Mouse (Mus musculus): ENCODE measurements at regions not wholly inside any gene's neighbourhood (a gene's known extent, or its start where the extent isn't known, plus 50 kb on each side); places are given as distances from the start of the nearest gene placed in this dataset.

DNA sequence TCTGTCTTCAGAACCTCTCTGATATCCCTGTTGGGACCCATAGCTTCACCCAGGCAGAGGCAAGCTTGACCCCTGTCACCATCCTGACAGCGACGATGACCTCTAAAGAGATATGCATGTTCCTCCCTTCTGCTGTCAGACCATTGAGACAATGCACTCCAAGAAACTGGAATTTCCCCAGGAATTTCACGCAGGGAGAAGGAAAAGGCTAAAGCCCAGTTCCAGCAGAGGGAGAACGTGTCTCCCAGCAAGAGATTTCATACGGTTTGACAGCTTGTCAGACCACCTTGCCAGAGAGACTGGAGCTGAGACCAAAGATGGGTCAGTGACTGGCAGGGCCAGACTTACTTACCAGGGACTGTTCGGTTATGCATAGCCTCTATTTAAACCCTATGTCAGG lies 167.9 kb downstream of the Rplp1 start:
- H3K9ac ChIP-seq (ENCODE audit: low read length), result no peak overlapping the region
- H3K36me3 ChIP-seq (ENCODE audit: control insufficient read depth, insufficient read depth, low read length), result no peaks in the 10 kb centered on the region
- H3K4me3 ChIP-seq (ENCODE audit: low read depth, low read length), result no peak overlapping the region
- H3K9me3 ChIP-seq (replicated peaks; ENCODE audit: control insufficient read depth, low read length), result no peaks in the 10 kb centered on the region
- H3K4me1 ChIP-seq (ENCODE audit: control insufficient read depth, insufficient read depth, low read length), result peaks cover 6% of the 10 kb centered on the region; the same call in 1 of the 2 replicates
- no peak overlapping the region for H3K27ac ChIP-seq (ENCODE audit: low read depth, low read length)
- no peak for DNase-seq (ENCODE audit: low spot score)
- no peak overlapping the region for H3K4me2 ChIP-seq (ENCODE audit: low read length)
- ATAC-seq, result no peak
- no peaks in the 10 kb centered on the region for H3K27me3 ChIP-seq (replicated peaks; ENCODE audit: control insufficient read depth, insufficient read depth, low read length)
- 74% methylated on average over 6 of the region's 6 CpGs for WGBS

- DNase-seq (ENCODE audit: low spot score) (peak; percentile 74), ATAC-seq (peak; percentile 78; the same call in 1 of the 2 replicates)
- no peak overlapping the region for H3K4me3 ChIP-seq (ENCODE audit: low read depth, low read length)
- no peaks in the 10 kb centered on the region for H3K9me3 ChIP-seq (replicated peaks; ENCODE audit: control insufficient read depth, low read length)
- WGBS, result 34% methylated on average over 7 of the region's 7 CpGs
- no peak overlapping the region for H3K9ac ChIP-seq (ENCODE audit: low read length)
- H3K4me2 ChIP-seq (ENCODE audit: low read length), result no peak overlapping the region
- H3K27ac ChIP-seq (ENCODE audit: low read depth, low read length), result no peak overlapping the region
- H3K27me3 ChIP-seq (replicated peaks; ENCODE audit: control insufficient read depth, insufficient read depth, low read length), result no peaks in the 10 kb centered on the region
- peaks cover 6% of the 10 kb centered on the region; the same call in 1 of the 2 replicates for H3K4me1 ChIP-seq (ENCODE audit: control insufficient read depth, insufficient read depth, low read length)
- H3K36me3 ChIP-seq (ENCODE audit: control insufficient read depth, insufficient read depth, low read length), result no peaks in the 10 kb centered on the region
Measured at GRCm38 (mm10) chr9:61745301-61745801, 169.0 kb downstream of the Rplp1 start.

GRCm38 (mm10) chr9:61733540-61733939 lies 180.8 kb downstream of the Rplp1 start:
- no peak for ATAC-seq
- Histone ChIP-seq H3K9ac (ENCODE audit: low read length) (no peak overlapping the region), H3K4me3 (ENCODE audit: low read depth, low read length) (no peak overlapping the region), H3K9me3 (replicated peaks; ENCODE audit: control insufficient read depth, low read length) (no peaks in the 10 kb centered on the region), H3K4me2 (ENCODE audit: low read length) (no peak overlapping the region), H3K27me3 (replicated peaks; ENCODE audit: control insufficient read depth, insufficient read depth, low read length) (no peaks in the 10 kb centered on the region), H3K36me3 (ENCODE audit: control insufficient read depth, insufficient read depth, low read length) (no peaks in the 10 kb centered on the region), H3K4me1 (ENCODE audit: control insufficient read depth, insufficient read depth, low read length) (no peaks in the 10 kb centered on the region), H3K27ac (ENCODE audit: low read depth, low read length) (no peak overlapping the region)
- 84% methylated on average over 2 of the region's 2 CpGs for WGBS
- DNase-seq (ENCODE audit: low spot score), result no peak

DNA sequence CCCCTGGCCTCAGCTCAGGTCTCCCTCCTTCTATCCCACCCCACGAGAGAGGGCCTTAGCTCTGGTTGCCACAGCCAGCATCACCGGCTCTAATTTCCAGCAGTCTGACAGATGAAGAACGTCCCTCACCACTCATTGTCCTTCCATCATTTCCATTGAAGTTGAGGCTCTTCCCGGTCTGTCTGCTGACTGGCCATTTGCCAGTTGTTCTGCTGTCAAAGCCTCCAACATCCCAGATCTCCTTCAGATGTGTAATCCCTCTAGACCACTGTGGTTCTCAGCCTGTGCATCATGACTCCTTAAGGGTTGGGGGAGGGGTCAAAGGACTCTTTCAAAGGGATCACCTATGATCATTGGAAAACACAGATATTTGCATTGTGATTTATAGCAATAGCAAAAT lies 181.6 kb downstream of the Rplp1 start:
- WGBS, result 70% methylated on average over 4 of the region's 4 CpGs
- Histone ChIP-seq H3K9me3 (replicated peaks; ENCODE audit: control insufficient read depth, low read length) (no peaks in the 10 kb centered on the region), H3K27ac (ENCODE audit: low read depth, low read length) (no peak overlapping the region), H3K36me3 (ENCODE audit: control insufficient read depth, insufficient read depth, low read length) (no peaks in the 10 kb centered on the region), H3K4me3 (ENCODE audit: low read depth, low read length) (no peak overlapping the region), H3K4me1 (ENCODE audit: control insufficient read depth, insufficient read depth, low read length) (no peaks in the 10 kb centered on the region; the same call in 1 of the 2 replicates), H3K9ac (ENCODE audit: low read length) (no peak overlapping the region), H3K4me2 (ENCODE audit: low read length) (no peak overlapping the region), H3K27me3 (replicated peaks; ENCODE audit: control insufficient read depth, insufficient read depth, low read length) (no peaks in the 10 kb centered on the region)
- no peak for DNase-seq (ENCODE audit: low spot score)
- ATAC-seq, result no peak

GRCm38 (mm10) chr9:61728115-61728514 lies 186.2 kb downstream of the Rplp1 start:
- DNase-seq (ENCODE audit: low spot score), result no peak
- H3K27me3 ChIP-seq (replicated peaks; ENCODE audit: control insufficient read depth, insufficient read depth, low read length), result no peaks in the 10 kb centered on the region
- H3K9me3 ChIP-seq (replicated peaks; ENCODE audit: control insufficient read depth, low read length), result no peaks in the 10 kb centered on the region
- WGBS, result 90% methylated on average over 4 of the region's 4 CpGs
- H3K27ac ChIP-seq (ENCODE audit: low read depth, low read length), result no peak overlapping the region
- H3K4me2 ChIP-seq (ENCODE audit: low read length), result no peak overlapping the region
- ATAC-seq, result no peak
- peaks cover 2% of the 10 kb centered on the region; the same call in 1 of the 2 replicates for H3K4me1 ChIP-seq (ENCODE audit: control insufficient read depth, insufficient read depth, low read length)
- H3K4me3 ChIP-seq (ENCODE audit: low read depth, low read length), result no peak overlapping the region
- no peaks in the 10 kb centered on the region for H3K36me3 ChIP-seq (ENCODE audit: control insufficient read depth, insufficient read depth, low read length)
- no peak overlapping the region for H3K9ac ChIP-seq (ENCODE audit: low read length)

DNA sequence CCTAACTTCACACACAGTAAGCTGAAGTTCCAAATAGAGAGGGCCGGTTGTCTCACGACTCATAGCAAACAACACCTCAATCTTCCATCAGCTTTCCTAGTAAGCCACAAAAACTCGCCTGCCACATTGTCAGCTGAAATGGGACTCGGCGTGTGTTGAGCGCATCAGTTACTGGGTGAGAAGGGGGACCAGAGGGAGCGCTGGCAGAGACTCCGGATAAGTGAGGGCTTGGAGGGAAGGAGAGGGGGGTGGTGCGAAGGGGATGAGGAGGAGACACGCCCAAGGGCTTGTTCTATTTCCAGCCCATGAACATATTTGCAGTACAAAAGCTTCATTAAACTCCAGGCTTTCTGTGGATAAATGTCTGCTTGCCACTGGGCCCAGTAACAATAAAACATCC lies 186.7 kb downstream of the Rplp1 start:
- Histone ChIP-seq H3K27me3 (replicated peaks; ENCODE audit: control insufficient read depth, insufficient read depth, low read length) (no peaks in the 10 kb centered on the region), H3K9ac (ENCODE audit: low read length) (no peak overlapping the region), H3K9me3 (replicated peaks; ENCODE audit: control insufficient read depth, low read length) (no peaks in the 10 kb centered on the region), H3K4me3 (ENCODE audit: low read depth, low read length) (no peak overlapping the region), H3K27ac (ENCODE audit: low read depth, low read length) (no peak overlapping the region), H3K4me2 (ENCODE audit: low read length) (no peak overlapping the region), H3K4me1 (ENCODE audit: control insufficient read depth, insufficient read depth, low read length) (peaks cover 2% of the 10 kb centered on the region; the same call in 1 of the 2 replicates), H3K36me3 (ENCODE audit: control insufficient read depth, insufficient read depth, low read length) (no peaks in the 10 kb centered on the region)
- ATAC-seq (no peak), DNase-seq (ENCODE audit: low spot score) (no peak)
- 52% methylated on average over 10 of the region's 10 CpGs for WGBS

GRCm38 (mm10) chr9:61724070-61724469 lies 190.3 kb downstream of the Rplp1 start:
- Histone ChIP-seq H3K4me1 (ENCODE audit: control insufficient read depth, insufficient read depth, low read length) (peaks cover 13% of the 10 kb centered on the region), H3K27me3 (replicated peaks; ENCODE audit: control insufficient read depth, insufficient read depth, low read length) (no peaks in the 10 kb centered on the region), H3K27ac (ENCODE audit: low read depth, low read length) (no peak overlapping the region), H3K36me3 (ENCODE audit: control insufficient read depth, insufficient read depth, low read length) (no peaks in the 10 kb centered on the region), H3K9me3 (replicated peaks; ENCODE audit: control insufficient read depth, low read length) (no peaks in the 10 kb centered on the region), H3K4me2 (ENCODE audit: low read length) (no peak overlapping the region), H3K9ac (ENCODE audit: low read length) (no peak overlapping the region), H3K4me3 (ENCODE audit: low read depth, low read length) (no peak overlapping the region)
- WGBS, result 95% methylated on average over 2 of the region's 2 CpGs
- no peak for DNase-seq (ENCODE audit: low spot score)
- ATAC-seq, result no peak

- Histone ChIP-seq H3K36me3 (ENCODE audit: control insufficient read depth, insufficient read depth, low read length) (no peaks in the 10 kb centered on the region), H3K4me3 (ENCODE audit: low read depth, low read length) (no peak overlapping the region), H3K27me3 (replicated peaks; ENCODE audit: control insufficient read depth, insufficient read depth, low read length) (no peaks in the 10 kb centered on the region), H3K9ac (ENCODE audit: low read length) (no peak overlapping the region), H3K9me3 (replicated peaks; ENCODE audit: control insufficient read depth, low read length) (no peaks in the 10 kb centered on the region), H3K4me2 (ENCODE audit: low read length) (no peak overlapping the region), H3K27ac (ENCODE audit: low read depth, low read length) (no peak overlapping the region), H3K4me1 (ENCODE audit: control insufficient read depth, insufficient read depth, low read length) (peaks cover 13% of the 10 kb centered on the region)
- no peak for ATAC-seq
- no peak for DNase-seq (ENCODE audit: low spot score)
- 86% methylated on average over 8 of the region's 8 CpGs for WGBS
Measured at GRCm38 (mm10) chr9:61723021-61723581, 191.2 kb downstream of the Rplp1 start.

- H3K27me3 ChIP-seq (replicated peaks; ENCODE audit: control insufficient read depth, insufficient read depth, low read length), result no peaks in the 10 kb centered on the region
- 93% methylated on average over 5 of the region's 5 CpGs for whole genome bisulfite sequencing
- no peak overlapping the region for H3K4me3 ChIP-seq (ENCODE audit: low read depth, low read length)
- H3K9me3 ChIP-seq (replicated peaks; ENCODE audit: control insufficient read depth, low read length), result no peaks in the 10 kb centered on the region
- no peak for DNase-seq (ENCODE audit: low spot score)
- H3K4me2 ChIP-seq (ENCODE audit: low read length), result no peak overlapping the region
- H3K36me3 ChIP-seq (ENCODE audit: control insufficient read depth, insufficient read depth, low read length), result no peaks in the 10 kb centered on the region
- H3K27ac ChIP-seq (ENCODE audit: low read depth, low read length), result no peak overlapping the region
- H3K9ac ChIP-seq (ENCODE audit: low read length), result no peak overlapping the region
- no peak for ATAC-seq
- H3K4me1 ChIP-seq (ENCODE audit: control insufficient read depth, insufficient read depth, low read length), result peaks cover 11% of the 10 kb centered on the region
Measured at GRCm38 (mm10) chr9:61721851-61722250, 192.5 kb downstream of the Rplp1 start.

All from forebrain, embryonic 14.5 days (tissue).